Mouse (Mus musculus) CH12.LX (cell line): ENCODE results near the gene Snx13. TPM values are rescaled to one million over a fixed set of nuclear protein-coding genes. Genes with fewer than 3 reads are reported as not detected.
A peak's percentile ranks its signal among the peaks of the same experiment; 100 is the strongest.

ENCODE experiments used
- DNase-seq: peaks from one replicate; pipeline ENCODE4 v3.0.0-alpha.2; 2013; ENCODE audit errors: extremely low read depth
- H3K27ac ChIP-seq: 2 replicates; pipeline ENCODE4 v1.5.1; 2012; ENCODE audit warnings: low read depth, mild to moderate bottlenecking, control low read depth, moderate library complexity; ENCODE audit not compliant: insufficient read depth
- H3K27me3 ChIP-seq: replicated peaks from 2 replicates; pipeline ENCODE3; 2012; ENCODE audit warnings: inconsistent platforms
- H3K36me3 ChIP-seq, 2 experiments: replicated peaks in 1 of 2; 2 replicates each; pipeline versions ENCODE3 to v1.6.1; 2012; ENCODE audit warnings: inconsistent platforms in 1 of 2, low read length in 1 of 2, mild to moderate bottlenecking in 1 of 2, mixed read lengths in 1 of 2, moderate library complexity in 1 of 2; ENCODE audit not compliant: control insufficient read depth in 1 of 2, insufficient read depth in 1 of 2
- H3K4me1 ChIP-seq, 2 experiments: 2 replicates each; pipeline ENCODE4 v1.6.1; 2012; ENCODE audit warnings: inconsistent platforms in 1 of 2, moderate library complexity in 1 of 2; ENCODE audit not compliant: insufficient read depth in 2 of 2, control insufficient read depth in 1 of 2
- H3K4me2 ChIP-seq: 2 replicates; pipeline ENCODE4 v1.6.1; 2012; ENCODE audit warnings: low read depth, mild to moderate bottlenecking, control low read depth; ENCODE audit not compliant: poor library complexity, insufficient read depth, severe bottlenecking
- H3K4me3 ChIP-seq, 3 experiments: fragments of 150-350 bp in 1 of 3; sonication (generic) in 1 of 3; replicated peaks in 1 of 3; 2 replicates each; pipeline versions ENCODE3 to v1.5.1; 2011 to 2012; ENCODE audit warnings: low read depth in 2 of 3, low read length in 2 of 3, mild to moderate bottlenecking in 2 of 3, moderate library complexity in 2 of 3, control low read depth in 1 of 3, improper control_type of control experiment in 1 of 3, inconsistent platforms in 1 of 3, mixed read lengths in 1 of 3; ENCODE audit not compliant: poor library complexity in 1 of 3
- H3K79me2 ChIP-seq: replicated peaks from 2 replicates; pipeline ENCODE4 v1.6.1; 2012; ENCODE audit warnings: mild to moderate bottlenecking, moderate library complexity; ENCODE audit not compliant: control insufficient read depth, poor library complexity, insufficient read depth, severe bottlenecking; ENCODE audit errors: extremely low read depth
- H3K9ac ChIP-seq: 2 replicates; pipeline ENCODE4 v1.6.1; 2012; ENCODE audit warnings: low read depth, mild to moderate bottlenecking, control low read depth, moderate library complexity; ENCODE audit not compliant: insufficient read depth
- H3K9me3 ChIP-seq: replicated peaks from 2 replicates; pipeline ENCODE3; 2012; ENCODE audit warnings: low read length, inconsistent platforms, mixed read lengths
- CHD1 ChIP-seq: IDR thresholded peaks from 2 replicates; pipeline ENCODE4 v1.6.1; 2012; ENCODE audit warnings: low read depth, low read length, improper control_type of control experiment, inconsistent platforms
- CHD2 ChIP-seq: IDR thresholded peaks from 2 replicates; pipeline ENCODE4 v1.6.1; 2011; ENCODE audit warnings: low read length, improper control_type of control experiment
- CTCF ChIP-seq, 2 experiments: IDR thresholded peaks in 1 of 2; conservative IDR thresholded peaks in 1 of 2; 2 replicates each; pipeline ENCODE4 v1.5.1; 2011 to 2012; ENCODE audit warnings: low read depth in 2 of 2, low read length in 2 of 2, improper control_type of control experiment in 1 of 2, inconsistent platforms in 1 of 2, mild to moderate bottlenecking in 1 of 2, moderate library complexity in 1 of 2
- E2F4 ChIP-seq: IDR thresholded peaks from 2 replicates; pipeline ENCODE4 v1.6.1; 2011; ENCODE audit warnings: low read depth, low read length, improper control_type of control experiment; ENCODE audit not compliant: insufficient replicate concordance
- ELF1 ChIP-seq: IDR thresholded peaks from 2 replicates; pipeline ENCODE4 v1.6.1; 2014; ENCODE audit warnings: low read depth, mild to moderate bottlenecking, inconsistent platforms, low read length, improper control_type of control experiment
- EP300 ChIP-seq: IDR thresholded peaks from 2 replicates; pipeline ENCODE4 v1.6.1; 2011; ENCODE audit warnings: low read length, improper control_type of control experiment
- ETS1 ChIP-seq: conservative IDR thresholded peaks from 2 replicates; pipeline ENCODE4 v1.6.1; 2012; ENCODE audit warnings: low read depth, mild to moderate bottlenecking, inconsistent platforms, low read length, improper control_type of control experiment, moderate library complexity
- HCFC1 ChIP-seq: IDR thresholded peaks from 2 replicates; pipeline ENCODE4 v1.6.1; 2012; ENCODE audit warnings: low read depth, mild to moderate bottlenecking, inconsistent platforms, low read length, improper control_type of control experiment
- JUN ChIP-seq: IDR thresholded peaks from 2 replicates; pipeline ENCODE4 v1.6.1; 2011; ENCODE audit warnings: low read depth, mild to moderate bottlenecking, low read length, improper control_type of control experiment, moderate library complexity; ENCODE audit not compliant: insufficient read depth
- KAT2A ChIP-seq: IDR thresholded peaks from 2 replicates; pipeline ENCODE4 v1.6.1; 2012; ENCODE audit warnings: low read length, improper control_type of control experiment, inconsistent platforms; ENCODE audit not compliant: insufficient replicate concordance
- MAX ChIP-seq: IDR thresholded peaks from 2 replicates; pipeline ENCODE4 v1.6.1; 2011; ENCODE audit warnings: low read length, improper control_type of control experiment
- MAZ ChIP-seq: IDR thresholded peaks from 2 replicates; pipeline ENCODE4 v1.6.1; 2012; ENCODE audit warnings: low read depth, mild to moderate bottlenecking, inconsistent platforms, low read length, improper control_type of control experiment, moderate library complexity
- MXI1 ChIP-seq: IDR thresholded peaks from 2 replicates; pipeline ENCODE4 v1.6.1; 2011; ENCODE audit warnings: mild to moderate bottlenecking, low read depth, low read length, improper control_type of control experiment
- MYC ChIP-seq: IDR thresholded peaks from 2 replicates; pipeline ENCODE4 v1.6.1; 2011; ENCODE audit warnings: low read depth, mild to moderate bottlenecking, improper control_type of control experiment, low read length
- NELFE ChIP-seq: IDR thresholded peaks from 2 replicates; pipeline ENCODE4 v1.6.1; 2011; ENCODE audit warnings: low read depth, low read length, improper control_type of control experiment
- NRF1 ChIP-seq: IDR thresholded peaks from 2 replicates; pipeline ENCODE4 v1.6.1; 2014; ENCODE audit warnings: low read depth, mild to moderate bottlenecking, inconsistent platforms, low read length, improper control_type of control experiment, moderate library complexity
- PAX5 ChIP-seq: IDR thresholded peaks from 2 replicates; pipeline ENCODE4 v1.6.1; 2012; ENCODE audit warnings: low read length, inconsistent platforms, mixed read lengths
- POLR2A ChIP-seq: IDR thresholded peaks from 2 replicates; pipeline ENCODE4 v1.6.1; 2011; ENCODE audit warnings: low read depth, mild to moderate bottlenecking, improper control_type of control experiment, low read length
- POLR2AphosphoS2 ChIP-seq: IDR thresholded peaks from 2 replicates; pipeline ENCODE4 v1.6.1; 2011; ENCODE audit warnings: low read depth, low read length, improper control_type of control experiment
- RAD21 ChIP-seq: IDR thresholded peaks from 2 replicates; pipeline ENCODE4 v1.6.1; 2011; ENCODE audit warnings: low read depth, mild to moderate bottlenecking, low read length, improper control_type of control experiment, moderate library complexity
- SMC3 ChIP-seq: IDR thresholded peaks from 2 replicates; pipeline ENCODE4 v1.6.1; 2011; ENCODE audit warnings: low read depth, low read length, improper control_type of control experiment
- TCF12 ChIP-seq: IDR thresholded peaks from 2 replicates; pipeline ENCODE4 v1.6.1; 2014; ENCODE audit warnings: low read depth, mild to moderate bottlenecking, inconsistent platforms, low read length, improper control_type of control experiment
- UBTF ChIP-seq: IDR thresholded peaks from 2 replicates; pipeline ENCODE4 v1.6.1; 2012; ENCODE audit warnings: low read depth, mild to moderate bottlenecking, inconsistent platforms, low read length, improper control_type of control experiment, moderate library complexity
- ZC3H11A ChIP-seq: IDR thresholded peaks from 2 replicates; pipeline ENCODE4 v1.6.1; 2012; ENCODE audit warnings: low read depth, mild to moderate bottlenecking, inconsistent platforms, low read length, improper control_type of control experiment
- ZKSCAN1 ChIP-seq: IDR thresholded peaks from 2 replicates; pipeline ENCODE4 v1.6.1; 2012; ENCODE audit warnings: low read depth, inconsistent platforms, low read length, improper control_type of control experiment, borderline replicate concordance
- ZNF384 ChIP-seq: IDR thresholded peaks from 2 replicates; pipeline ENCODE4 v1.6.1; 2012; ENCODE audit warnings: low read depth, low read length, improper control_type of control experiment, inconsistent platforms
- dilution Hi-C: fragments of 300-500 bp; cut with MboI; formaldehyde crosslinking; loops from 2 replicates; pipeline ENCODE4 v1.14.3; 2020; ENCODE audit warnings: low sequenced_read_pairs; ENCODE audit not compliant: extremely low pct_unique_long_range_greater_than_20kb, extremely low pct_ligation_motif_present
- in situ Hi-C: fragments of 300-500 bp; cut with MboI; formaldehyde crosslinking; loops from 3 replicates; pipeline ENCODE4 v1.14.3; 2019; ENCODE audit warnings: low sequenced_read_pairs, low pct_ligation_motif_present, low pct_unique_long_range_greater_than_20kb, mixed read lengths
- polyA plus RNA-seq: library from polyadenylated mRNA; unstranded; fragments of >175 nt; gene quantifications from 2 replicates; pipeline ENCODE4 v1.2.1, GENCODE M21; 2012; ENCODE audit warnings: low read depth; ENCODE audit not compliant: insufficient read length
- total RNA-seq, 2 experiments: library from RNA; depleted of rRNA; stranded (reverse); fragments of 300-350 nt in 1 of 2; fragments of >200 nt in 1 of 2; gene quantifications; 2 replicates each; pipeline ENCODE4 v1.2.3; 2012 to 2014

Snx13 gene
- total and polyA plus RNA-seq, 3 experiments, result 7.0 to 12.2 (median 11.4) TPM

GRCm38 (mm10) chr12:35175938-35176337, 129.0 kb downstream of the Snx13 start:
- Histone ChIP-seq H3K4me1 (no peaks in the 10 kb centered on the region; a peak in 2 of 4 replicates), H3K79me2 (no peaks in the 10 kb centered on the region), H3K4me3 (no peak overlapping the region), H3K4me2 (0 out of 2 replicates have a peak overlapping the region, but pooled peaks have one; percentile 1), H3K9me3 (no peaks in the 10 kb centered on the region), H3K9ac (no peak overlapping the region), H3K27ac (no peak overlapping the region), H3K36me3 (no peaks in the 10 kb centered on the region), H3K27me3 (no peaks in the 10 kb centered on the region)
- in situ Hi-C loops, result loop anchor here (25.0 kb wide), 2 partner anchors 239 to 739 kb away; no protein-coding TSS in a partner anchor
- DNase-seq, result no peak
- dilution Hi-C loops, result no loop called here
- no peak for TF ChIP-seq JUN
- no peak for TF ChIP-seq ETS1
- no peak for TF ChIP-seq UBTF
- TF ChIP-seq SMC3, result no peak
- TF ChIP-seq ELF1, result no peak

GRCm38 (mm10) chr12:35176628-35177027, 129.6 kb downstream of the Snx13 start:
- H3K4me3 ChIP-seq, result no peak overlapping the region
- no peaks in the 10 kb centered on the region for H3K9me3 ChIP-seq
- no peaks in the 10 kb centered on the region; a peak in 2 of 4 replicates for H3K4me1 ChIP-seq
- TF ChIP-seq MXI1 (no peak), NRF1 (no peak), E2F4 (no peak), ZC3H11A (no peak), SMC3 (no peak), ZNF384 (no peak), CHD2 (no peak), CHD1 (no peak), MAZ (no peak)
- H3K9ac ChIP-seq, result no peak overlapping the region
- no peak for DNase-seq
- in situ Hi-C loops (loop anchor here (25.0 kb wide), 2 partner anchors 239 to 739 kb away; no protein-coding TSS in a partner anchor), dilution Hi-C loops (no loop called here)
- H3K27ac ChIP-seq, result no peak overlapping the region
- no peaks in the 10 kb centered on the region for H3K27me3 ChIP-seq
- no peaks in the 10 kb centered on the region for H3K79me2 ChIP-seq
- H3K4me2 ChIP-seq, result no peak overlapping the region
- H3K36me3 ChIP-seq, result no peaks in the 10 kb centered on the region

GRCm38 (mm10) chr12:35182675-35183074, 135.7 kb downstream of the Snx13 start:
- no peak overlapping the region for H3K9ac ChIP-seq
- no peaks in the 10 kb centered on the region; a peak in 1 of 4 replicates for H3K4me1 ChIP-seq
- H3K79me2 ChIP-seq, result no peaks in the 10 kb centered on the region
- DNase-seq, result peak; percentile 78
- dilution Hi-C loops, result no loop called here
- no peak overlapping the region for H3K4me2 ChIP-seq
- H3K36me3 ChIP-seq, result no peaks in the 10 kb centered on the region
- in situ Hi-C loops, result loop anchor here (10.0 to 25.0 kb wide), 3 partner anchors 245 to 745 kb away; no protein-coding TSS in a partner anchor
- no peak overlapping the region for H3K4me3 ChIP-seq
- no peaks in the 10 kb centered on the region for H3K27me3 ChIP-seq
- no peak overlapping the region for H3K27ac ChIP-seq
- H3K9me3 ChIP-seq, result no peaks in the 10 kb centered on the region
- TF ChIP-seq PAX5, result no peak
- no peak for TF ChIP-seq NRF1
- TF ChIP-seq MXI1, result no peak
- TF ChIP-seq MAX, result no peak
- peak; percentile 40; the same call in 1 of the 2 replicates for TF ChIP-seq NELFE
- peak; percentile 66 to 98 for TF ChIP-seq CTCF (conservative IDR thresholded peaks at IDR 0.05 in 1 of 2, IDR thresholded peaks at IDR 0.05 in 1 of 2; ENCODE audit: low read depth in 2 of 2, low read length in 2 of 2)
- no peak for TF ChIP-seq POLR2AphosphoS2
- no peak for TF ChIP-seq KAT2A
- TF ChIP-seq TCF12, result no peak
- no peak for TF ChIP-seq JUN
- no peak for TF ChIP-seq MYC
- no peak for TF ChIP-seq CHD2
- no peak for TF ChIP-seq ZKSCAN1
- peak; percentile 99 for TF ChIP-seq RAD21
- no peak for TF ChIP-seq HCFC1
- no peak for TF ChIP-seq POLR2A
- peak; percentile 81 for TF ChIP-seq ZC3H11A
- peak; percentile 49; the same call in 1 of the 2 replicates for TF ChIP-seq ELF1
- TF ChIP-seq EP300, result no peak
- peak; percentile 89 for TF ChIP-seq SMC3
- TF ChIP-seq UBTF, result no peak
